In the genomic region with DNA sequence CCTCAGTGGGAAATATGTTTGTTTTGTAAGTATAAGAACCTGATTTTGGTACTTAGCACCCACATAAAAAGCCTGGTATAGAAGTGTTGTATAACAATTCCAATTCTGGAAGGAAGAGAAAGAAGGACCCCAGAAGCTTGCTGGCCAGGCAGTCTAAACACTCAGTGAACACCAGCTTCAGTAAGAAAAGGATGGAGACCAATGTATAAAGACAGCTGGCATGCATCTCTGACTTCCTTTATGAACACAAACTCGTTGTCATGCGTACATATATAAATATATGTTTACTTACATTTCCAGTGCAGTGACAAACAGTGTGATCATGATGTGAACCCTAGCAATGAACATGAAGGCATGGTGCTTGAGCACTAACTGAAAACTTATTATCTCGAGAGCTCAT, we compare ENCODE assay signal across 16 mouse cellular contexts.
"Had no signal": no experiment of that assay in that cellular context is flagged by ENCODE, and none has a peak within 500 bp of the region (broad histone marks: within the 10 kb centered on the region; RNA-seq: fewer than 3 reads in every experiment).

No protein-coding gene starts in this region.

- H3K9ac ChIP-seq: neural tube, embryonic 13.5 days; neural tube, embryonic 15.5 days; stomach, embryonic 15.5 days had no signal

- H3K4me3 ChIP-seq: neural tube, embryonic 13.5 days; neural tube, embryonic 15.5 days; stomach, embryonic 15.5 days had no signal

- H3K36me3 ChIP-seq: neural tube, embryonic 13.5 days; neural tube, embryonic 15.5 days; stomach, embryonic 15.5 days had no signal

- H3K4me2 ChIP-seq: neural tube, embryonic 13.5 days; neural tube, embryonic 15.5 days; stomach, embryonic 15.5 days had no signal

- H3K27me3 ChIP-seq: neural tube, embryonic 13.5 days; neural tube, embryonic 15.5 days; stomach, embryonic 15.5 days had no signal

- H3K4me1 ChIP-seq: neural tube, embryonic 13.5 days; neural tube, embryonic 15.5 days; stomach, embryonic 15.5 days had no signal

- H3K27ac ChIP-seq: neural tube, embryonic 13.5 days; neural tube, embryonic 15.5 days; stomach, embryonic 15.5 days; stomach, postnatal 0 days had no signal

- DNase-seq: retina, postnatal 1 day; right cerebral cortex, adult 18-20 months; right cerebral cortex, postnatal 14 days; right cerebral cortex, postnatal 25 days; right cerebral cortex, postnatal 4 days; spleen, adult 18-20 months; thymus, adult 18-20 months; thymus, adult 2 months; thymus, postnatal 14 days; thymus, postnatal 25 days; thymus, postnatal 36 days; thymus, postnatal 4 days had no signal

- H3K9me3 ChIP-seq: neural tube, embryonic 13.5 days; neural tube, embryonic 15.5 days; stomach, embryonic 15.5 days had no signal
